Mouse (Mus musculus): ENCODE measurements around the gene Ugt1a6b.
"Not testable (repeated sequence)": the region's sequence is repeated elsewhere in the genome, so short reads cannot be mapped to it uniquely, and the experiment has no call there.

GRCm38 (mm10) chr1:88134457-88135011 lies 31.5 kb downstream of the Ugt1a6b start, which contains the start of gene Ugt1a6a:
- TF ChIP-seq CTCF (conservative IDR thresholded peaks at IDR 0.05; ENCODE audit: low read length); POU5F1 (IDR thresholded peaks at IDR 0.05; ENCODE audit: borderline replicate concordance, low read length): not testable (repeated sequence)

Measured in E14TG2a.4 (cell line).